Mouse (Mus musculus) neural tube, embryonic 13.5 days (tissue): Measurements from ENCODE around the gene Gm1979. TPM values are rescaled to one million over a fixed set of nuclear protein-coding genes. Genes with fewer than 3 reads are reported as not detected.

ENCODE experiments used
- polyA plus RNA-seq: library from polyadenylated mRNA; unstranded; fragments of >200 nt; fragmentation: Nextera tagmentation; extraction: Ambion mirVana; gene quantifications from 2 replicates; pipeline ENCODE4 v1.2.1, GENCODE M21; 2015

The Gm1979 gene
- polyA plus RNA-seq, 1 experiment from 2014 or later = not detected

Other genes starting within 250 kb of the Gm1979 start
- gene Actr3b, start 244.8 kb downstream of the Gm1979 start, polyA plus RNA-seq = 22.7 and 25.0 TPM in 2 replicates
- gene Gm21663, start 62.4 kb downstream of the Gm1979 start, polyA plus RNA-seq = not detected in 2 replicates
- gene Gm21671, start 50.4 kb downstream of the Gm1979 start, polyA plus RNA-seq = not detected in 2 replicates
- not detected in 2 replicates for gene Gm21680, start 32.1 kb downstream of the Gm1979 start, polyA plus RNA-seq
- gene Gm21698, start 16.1 kb downstream of the Gm1979 start, polyA plus RNA-seq = 0.20 TPM in 1 of 2 replicates, not detected in the other
- gene Gm5862, start 18.1 kb upstream of the Gm1979 start, polyA plus RNA-seq = not detected in 2 replicates
- gene Speer4a, start 34.8 kb upstream of the Gm1979 start, polyA plus RNA-seq = not detected in 2 replicates
- gene Gm7347, start 53.8 kb upstream of the Gm1979 start, polyA plus RNA-seq = not detected in 2 replicates
- gene Gm10471, start 84.5 kb upstream of the Gm1979 start, polyA plus RNA-seq = not detected in 2 replicates
- not detected in 2 replicates for gene 5031410I06Rik, start 100.6 kb upstream of the Gm1979 start, polyA plus RNA-seq
- gene Gm10220, start 116.6 kb upstream of the Gm1979 start, polyA plus RNA-seq = 0.12 and 0.25 TPM in 2 replicates